Mouse (Mus musculus): ENCODE results near the gene Mpp1. TPM values are rescaled to one million over a fixed set of nuclear protein-coding genes. Genes with fewer than 3 reads are reported as not detected.

The Mpp1 gene
- polyA plus RNA-seq, 1 experiment from 2014 or later, result 32.6 TPM

DNA sequence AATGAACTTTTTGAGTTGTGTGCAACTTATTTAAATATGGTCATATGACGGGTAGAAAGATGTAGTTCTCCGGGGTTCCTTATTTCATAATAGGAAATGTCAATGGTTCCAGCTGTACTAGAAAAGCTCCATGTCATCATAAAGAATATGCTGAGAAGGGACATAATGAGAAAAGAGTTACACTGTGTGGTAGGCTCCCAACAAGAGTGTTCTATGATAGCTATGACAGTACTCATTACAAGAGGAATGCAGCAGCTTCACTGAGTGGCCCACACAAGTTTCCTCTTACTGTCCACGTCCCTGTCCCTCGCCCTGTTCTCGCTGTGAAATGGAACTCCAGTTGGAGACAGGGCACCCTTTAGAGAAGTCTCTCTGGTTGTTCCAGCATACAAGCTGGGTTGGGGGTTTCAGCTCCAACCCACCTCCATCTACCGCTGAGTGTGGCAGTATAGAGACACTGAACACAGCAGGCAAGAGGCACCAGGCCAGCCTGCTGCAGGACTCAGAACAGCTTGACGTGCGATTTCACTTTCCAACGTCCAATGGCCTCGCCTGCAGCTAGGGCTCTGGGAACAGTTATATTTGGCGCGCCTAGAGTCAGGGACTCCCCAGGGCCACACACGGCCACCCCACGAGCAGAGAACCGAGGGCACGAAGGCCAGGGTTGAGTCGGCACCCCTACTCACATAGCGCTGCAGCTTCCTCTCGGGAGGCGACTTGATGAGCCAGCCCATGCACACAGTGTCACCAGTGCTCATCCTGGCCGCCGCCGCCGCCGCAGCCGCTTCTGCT, 46.6 kb downstream of the Mpp1 start:
- Histone ChIP-seq H3K4me1 (no peaks in the 10 kb centered on the region), H3K9me3 (replicated peaks) (no peaks in the 10 kb centered on the region)
- WGBS, result 25% methylated on average over 25 of the region's 26 CpGs

DNA sequence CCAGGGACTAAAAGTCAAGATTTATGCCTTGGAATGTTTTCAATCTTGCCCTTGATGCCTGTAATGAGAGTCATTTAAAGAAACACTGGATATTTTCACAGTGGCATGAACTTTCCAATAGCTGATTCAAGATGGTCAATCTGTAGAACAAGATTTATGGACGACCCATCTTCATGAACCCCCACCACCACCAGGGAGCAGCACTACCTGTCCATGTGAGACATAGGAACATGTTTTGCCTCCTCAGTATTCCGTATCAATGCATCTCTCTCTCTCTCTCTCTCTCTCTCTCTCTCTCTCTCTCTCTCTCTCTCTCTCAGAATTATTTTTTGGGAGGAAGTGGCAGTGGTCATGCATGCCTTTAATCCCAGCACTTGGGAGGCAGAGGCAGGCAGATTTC, 48.5 kb downstream of the Mpp1 start:
- no peaks in the 10 kb centered on the region for H3K36me3 ChIP-seq
- no peaks in the 10 kb centered on the region for H3K4me1 ChIP-seq
- no peak overlapping the region for H3K4me2 ChIP-seq
- H3K9me3 ChIP-seq (replicated peaks), result no peaks in the 10 kb centered on the region
- no peak overlapping the region for H3K9ac ChIP-seq (replicated peaks)
- no peaks in the 10 kb centered on the region for H3K27me3 ChIP-seq (replicated peaks)
- ATAC-seq (ENCODE audit: low FRiP score), result no peak
- WGBS, result 72% methylated on average over 2 of the region's 2 CpGs
- no peak overlapping the region for H3K27ac ChIP-seq (replicated peaks)
- H3K4me3 ChIP-seq (replicated peaks), result no peak overlapping the region

More for the DNA sequence above, 46.6 kb downstream of the Mpp1 start:
- Histone ChIP-seq H3K27ac (replicated peaks) (peak overlapping the region; percentile 58; the same call in 1 of the 2 replicates), H3K4me3 (replicated peaks) (peak overlapping the region; percentile 50), H3K36me3 (no peaks in the 10 kb centered on the region), H3K9ac (replicated peaks) (peak overlapping the region; percentile 43), H3K4me2 (peak overlapping the region; percentile 58), H3K27me3 (replicated peaks) (no peaks in the 10 kb centered on the region)
- peak; percentile 87 for ATAC-seq (ENCODE audit: low FRiP score)

Other genes starting within 250 kb of the Mpp1 start
- gene Gab3, start 45.6 kb downstream of the Mpp1 start, polyA plus RNA-seq (2015; fragmentation: Nextera tagmentation; extraction: Ambion mirVana), result 3.4 and 3.7 TPM in 2 replicates
- gene Dkc1, start 35.2 kb downstream of the Mpp1 start, polyA plus RNA-seq (2015; fragmentation: Nextera tagmentation; extraction: Ambion mirVana), result 46.2 and 87.7 TPM in 2 replicates
- gene Smim9, start 32.8 kb upstream of the Mpp1 start, polyA plus RNA-seq (2015; fragmentation: Nextera tagmentation; extraction: Ambion mirVana), result not detected in 2 replicates

Measured in neural tube, embryonic 15.5 days (tissue).